Mouse (Mus musculus) C2C12 (cell line): ENCODE measurements around the gene Vmn2r77. TPM values are rescaled to one million over a fixed set of nuclear protein-coding genes. Genes with fewer than 3 reads are reported as not detected.
"Not testable (repeated sequence)": the region's sequence is repeated elsewhere in the genome, so short reads cannot be mapped to it uniquely, and the experiment has no call there.

Source experiments
- H3K27me3 ChIP-seq: one replicate; pipeline ENCODE4 v1.6.1; 2011; ENCODE audit not compliant: control insufficient read depth, insufficient read depth, insufficient read length
- H3K36me3 ChIP-seq: one replicate; pipeline ENCODE4 v1.6.1; 2011; ENCODE audit not compliant: control insufficient read depth, insufficient read depth
- H3K4me3 ChIP-seq: one replicate; pipeline ENCODE4 v1.5.1; 2011; ENCODE audit warnings: mild to moderate bottlenecking, control low read depth; ENCODE audit not compliant: poor library complexity, insufficient read depth, severe bottlenecking
- H3K79me2 ChIP-seq: one replicate; pipeline ENCODE4 v1.6.1; 2011; ENCODE audit not compliant: control insufficient read depth, insufficient read depth
- H3K79me3 ChIP-seq: one replicate; pipeline ENCODE4 v1.6.1; 2011; ENCODE audit warnings: low read depth, control low read depth
- H3ac ChIP-seq: one replicate; pipeline ENCODE3; 2011; ENCODE audit warnings: low read depth; ENCODE audit not compliant: control insufficient read depth, insufficient read length
- CEBPB ChIP-seq: IDR thresholded peaks from one replicate; pipeline ENCODE4 v1.6.1; 2011; ENCODE audit warnings: low read depth, mild to moderate bottlenecking, control low read depth, moderate library complexity
- CTCF ChIP-seq: IDR thresholded peaks from one replicate; pipeline ENCODE4 v1.5.1; 2011; ENCODE audit not compliant: control insufficient read depth, insufficient read depth, insufficient read length
- FOSL1 ChIP-seq: IDR thresholded peaks from one replicate; pipeline ENCODE4 v1.8.0; 2011; ENCODE audit warnings: mild to moderate bottlenecking, low read length; ENCODE audit not compliant: poor library complexity, insufficient read depth, severe bottlenecking
- MAX ChIP-seq: IDR thresholded peaks from one replicate; pipeline ENCODE4 v1.6.1; 2011; ENCODE audit warnings: mild to moderate bottlenecking, control low read depth
- MYOD1 ChIP-seq: IDR thresholded peaks from one replicate; pipeline ENCODE4 v1.6.1; 2011; ENCODE audit warnings: low read depth; ENCODE audit not compliant: control insufficient read depth, insufficient read length
- MYOG ChIP-seq: IDR thresholded peaks from one replicate; pipeline ENCODE4 v1.6.1; 2011; ENCODE audit not compliant: control insufficient read depth, insufficient read length; ENCODE audit errors: extremely low read depth
- USF1 ChIP-seq: IDR thresholded peaks from one replicate; pipeline ENCODE4 v1.6.1; 2011; ENCODE audit warnings: low read depth, mild to moderate bottlenecking, control low read depth, moderate library complexity
- long read RNA-seq, 2 experiments: library from polyadenylated mRNA; unstranded; transcript quantifications; one replicate each; pipeline ENCODE4 v2.0.0; 2019 to 2020
- polyA plus RNA-seq: library from polyadenylated mRNA; unstranded; fragments of >200 nt; fragmentation: generic; extraction: Trizol; gene quantifications from one replicate; pipeline ENCODE4 v1.2.1, GENCODE M21; 2012; ENCODE audit warnings: missing spikeins

Vmn2r77 gene
- polyA plus RNA-seq = not detected
- long read RNA-seq, experiment 1 = 0 reads
- long read RNA-seq, experiment 2 = 0 reads

DNA sequence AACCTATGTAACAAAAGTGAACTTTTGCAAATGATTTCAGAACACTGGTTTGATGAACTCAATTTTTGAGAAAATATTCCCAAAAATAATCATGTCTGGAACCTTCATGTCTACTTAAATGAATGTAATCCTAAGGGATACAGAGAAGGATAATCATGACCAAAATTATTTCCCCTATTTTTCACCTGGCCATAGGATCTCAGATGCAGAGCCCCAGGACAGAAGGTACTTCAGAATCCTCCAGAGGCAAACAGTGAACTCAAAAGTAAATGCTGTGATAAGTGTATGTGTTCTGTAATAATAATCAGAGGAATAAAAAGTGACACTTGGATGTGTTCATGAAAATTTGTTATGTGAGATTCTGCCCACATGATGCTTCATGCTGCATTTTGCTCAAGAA is at the start of gene Vmn2r77:
TSS of gene Vmn2r77 (plus strand) at position 301 of the 400 bp plus-strand sequence.
- no peaks in the 10 kb centered on the region for H3K79me3 ChIP-seq
- no peak for TF ChIP-seq FOSL1
- TF ChIP-seq USF1 = no peak
- no peak for TF ChIP-seq CEBPB
- TF ChIP-seq MYOG = no peak
- no peak for TF ChIP-seq MAX
- TF ChIP-seq MYOD1 = no peak
- TF ChIP-seq CTCF = no peak
- no peak within 1 kb of the TSS for H3ac ChIP-seq
- H3K27me3 ChIP-seq = no peaks in the 10 kb centered on the region
- no peak within 1 kb of the TSS for H3K4me3 ChIP-seq
- H3K36me3 ChIP-seq = no peaks in the 10 kb centered on the region
- H3K79me2 ChIP-seq = no peaks in the 10 kb centered on the region

DNA sequence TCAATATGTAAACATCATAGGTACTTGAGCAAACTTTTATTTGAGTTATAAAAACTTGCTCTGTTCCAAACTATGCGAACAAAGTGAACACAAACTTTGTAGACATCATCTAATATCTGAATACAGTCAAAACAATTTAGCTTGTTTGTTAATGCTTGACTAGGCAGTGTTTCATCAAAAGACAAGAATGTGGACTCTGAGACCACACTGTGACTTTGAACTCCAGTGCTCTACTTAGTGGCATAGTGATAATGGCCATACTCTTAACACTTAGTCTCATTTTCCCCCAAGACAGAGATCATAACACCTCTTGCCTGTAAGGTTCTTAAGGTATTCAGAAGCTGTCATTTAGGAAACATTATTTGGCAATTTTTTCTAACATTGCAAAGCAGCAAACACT is 34.1 kb upstream of the Vmn2r77 start:
- Histone ChIP-seq H3ac (no peak overlapping the region), H3K36me3 (no peaks in the 10 kb centered on the region), H3K4me3 (no peak overlapping the region), H3K27me3 (no peaks in the 10 kb centered on the region), H3K79me2 (no peaks in the 10 kb centered on the region), H3K79me3 (no peaks in the 10 kb centered on the region)
- TF ChIP-seq MYOG = no peak
- no peak for TF ChIP-seq MYOD1
- TF ChIP-seq CTCF = no peak
- TF ChIP-seq CEBPB = no peak
- no peak for TF ChIP-seq USF1
- TF ChIP-seq FOSL1 = no peak
- TF ChIP-seq MAX = no peak

DNA sequence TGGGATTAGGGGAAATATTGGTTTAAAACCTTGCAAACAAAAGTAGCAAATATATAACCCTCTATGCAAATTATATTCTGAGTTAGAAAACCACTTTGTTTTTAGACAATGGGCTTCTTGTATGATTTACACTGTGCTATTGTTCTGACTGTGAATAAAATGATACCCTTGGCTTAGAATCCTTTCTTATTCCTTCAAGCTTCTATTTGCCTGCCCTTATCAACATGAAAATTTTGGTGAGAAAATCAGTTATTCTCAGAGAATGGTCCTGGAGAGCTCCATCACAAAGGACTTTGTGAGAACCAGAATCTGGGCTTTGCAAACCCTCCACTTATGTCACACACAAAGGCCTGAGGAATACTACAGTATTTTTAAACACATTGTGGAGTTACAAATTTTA is 30.2 kb upstream of the Vmn2r77 start:
- no peak for TF ChIP-seq FOSL1
- TF ChIP-seq CEBPB = no peak
- no peak for TF ChIP-seq USF1
- TF ChIP-seq MYOG = no peak
- no peak for TF ChIP-seq MYOD1
- no peak for TF ChIP-seq MAX
- no peak for TF ChIP-seq CTCF
- Histone ChIP-seq H3K27me3 (no peaks in the 10 kb centered on the region), H3K36me3 (no peaks in the 10 kb centered on the region), H3K4me3 (no peak overlapping the region), H3K79me3 (no peaks in the 10 kb centered on the region), H3ac (no peak overlapping the region), H3K79me2 (no peaks in the 10 kb centered on the region)

DNA sequence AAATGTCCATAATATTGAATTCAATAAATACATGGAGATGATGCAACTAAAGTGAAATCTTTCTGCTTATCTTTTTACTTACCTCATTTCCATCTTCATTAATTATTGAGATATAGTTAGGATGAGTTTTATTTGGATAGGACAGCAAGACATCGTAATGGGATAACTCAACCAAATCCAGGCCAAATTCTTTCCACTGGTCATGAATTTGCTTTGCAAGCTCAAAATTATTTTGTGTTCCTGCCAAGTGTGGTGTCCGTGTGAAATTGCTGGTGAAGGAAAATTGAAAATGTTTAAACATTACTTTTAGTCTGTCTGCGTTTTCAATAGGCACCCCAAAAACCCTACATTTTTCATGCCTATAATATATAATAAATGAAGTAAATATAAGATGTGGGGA is 23.2 kb upstream of the Vmn2r77 start:
- Histone ChIP-seq H3K36me3 (no peaks in the 10 kb centered on the region), H3K27me3 (no peaks in the 10 kb centered on the region), H3K4me3 (no peak overlapping the region), H3ac (no peak overlapping the region), H3K79me2 (no peaks in the 10 kb centered on the region), H3K79me3 (no peaks in the 10 kb centered on the region)
- TF ChIP-seq USF1 (no peak), MYOD1 (no peak), CTCF (no peak), CEBPB (no peak)

DNA sequence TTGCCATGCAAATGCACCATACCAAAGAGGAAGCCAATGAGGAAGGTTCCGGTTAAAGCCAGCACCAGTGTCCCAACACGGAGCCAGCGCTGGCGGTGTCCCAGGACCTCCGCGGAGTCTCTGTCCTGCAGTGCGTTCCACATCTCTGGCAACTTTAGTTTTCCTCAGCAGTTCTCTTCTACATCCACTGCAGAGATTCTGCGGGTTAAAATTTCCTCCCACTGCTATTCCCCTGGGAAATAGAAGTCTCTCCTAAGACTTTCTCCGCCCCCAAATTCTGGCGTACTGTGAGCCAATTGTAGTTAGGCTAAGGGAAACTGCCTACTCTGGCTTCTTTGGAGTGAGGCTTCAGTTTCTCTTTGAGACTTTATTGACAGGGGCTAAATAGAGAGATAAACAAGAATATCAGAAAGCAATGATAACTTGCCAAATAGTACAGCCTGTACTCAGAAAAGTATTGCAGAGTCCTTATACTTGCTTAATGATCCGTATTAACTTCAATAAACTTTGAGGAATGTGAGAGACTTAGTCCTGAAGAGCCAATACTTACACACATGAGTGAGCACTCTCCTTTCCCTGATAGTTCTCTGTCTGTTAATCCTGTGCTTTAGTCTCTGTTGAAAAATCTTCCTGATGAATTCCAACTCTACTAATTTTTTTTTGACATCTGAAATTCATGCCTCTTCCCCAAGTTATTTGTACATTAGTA is 19.1 kb upstream of the Vmn2r77 start, which contains the start of gene Folh1:
TSS of gene Folh1 (minus strand) at position 327 of the 709 bp plus-strand sequence.
- Histone ChIP-seq H3K36me3 (no peaks in the 10 kb centered on the region), H3K4me3 (no peak within 1 kb of the TSS), H3K27me3 (no peaks in the 10 kb centered on the region), H3K79me2 (no peaks in the 10 kb centered on the region), H3K79me3 (no peaks in the 10 kb centered on the region), H3ac (no peak within 1 kb of the TSS)
- no peak for TF ChIP-seq USF1
- TF ChIP-seq CEBPB = no peak
- no peak for TF ChIP-seq MYOG
- TF ChIP-seq FOSL1 = no peak
- TF ChIP-seq MAX = no peak
- TF ChIP-seq CTCF = no peak
- TF ChIP-seq MYOD1 = no peak

DNA sequence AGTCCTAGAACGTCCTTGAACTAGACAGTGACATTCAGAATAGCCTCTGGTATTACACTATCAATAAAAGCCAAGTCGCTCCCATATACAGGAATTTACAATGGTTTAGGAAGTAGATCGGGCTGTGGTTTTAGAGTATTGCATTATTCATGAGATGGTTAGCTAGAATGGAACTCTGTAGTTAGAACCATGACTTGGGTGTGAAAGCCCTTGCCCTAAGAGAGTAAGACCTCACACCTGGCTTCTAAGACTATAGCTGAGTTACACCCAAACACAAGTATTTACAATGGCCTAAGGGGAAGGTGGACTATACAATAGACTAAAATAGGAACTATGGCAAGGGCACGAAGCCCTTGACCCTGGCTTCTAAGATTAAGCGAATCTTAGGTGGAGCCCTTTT is 20.4 kb downstream of the Vmn2r77 start:
- not testable (repeated sequence) for H3K36me3 ChIP-seq, H3K27me3 ChIP-seq, H3ac ChIP-seq, H3K79me3 ChIP-seq, H3K4me3 ChIP-seq, H3K79me2 ChIP-seq

DNA sequence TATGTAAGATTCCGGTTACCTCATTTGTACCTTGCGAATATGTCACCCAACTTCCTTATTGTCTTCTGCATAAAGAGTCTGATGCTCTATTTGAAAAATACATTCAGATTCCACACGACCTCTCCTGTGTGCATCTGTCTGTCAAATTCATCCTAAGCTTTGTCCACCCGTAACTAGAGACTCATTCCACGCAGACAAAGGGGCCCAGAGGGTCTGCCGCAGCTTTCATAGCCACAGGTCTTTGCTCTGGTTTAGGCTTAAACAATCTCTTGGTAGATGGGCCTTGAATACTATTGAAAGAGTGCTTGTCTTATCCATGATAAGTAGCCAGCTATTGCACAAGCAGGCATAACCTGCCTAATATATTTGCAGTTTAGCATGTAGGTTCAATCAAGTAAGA is 20.9 kb downstream of the Vmn2r77 start:
- not testable (repeated sequence) for H3K27me3 ChIP-seq, H3ac ChIP-seq, H3K79me3 ChIP-seq, H3K4me3 ChIP-seq, H3K79me2 ChIP-seq, H3K36me3 ChIP-seq
